Mouse (Mus musculus): ENCODE measurements around the gene Ptpro.
A peak's percentile ranks its signal among the peaks of the same experiment; 100 is the strongest.
"Not testable (repeated sequence)": the region's sequence is repeated elsewhere in the genome, so short reads cannot be mapped to it uniquely, and the experiment has no call there.

Ptpro gene

GRCm38 (mm10) chr6:137457210-137457609 lies 205.1 kb downstream of the Ptpro start:
- no peak for DNase-seq

- no peak for DNase-seq
These were observed 206.0 kb downstream of the Ptpro start for GRCm38 (mm10) chr6:137458136-137458535.

- no peak for DNase-seq
These were observed 211.7 kb downstream of the Ptpro start for GRCm38 (mm10) chr6:137463771-137464170.

- peak; percentile 30 for DNase-seq
These were observed 213.1 kb downstream of the Ptpro start for GRCm38 (mm10) chr6:137465253-137465652.

GRCm38 (mm10) chr6:137466256-137466655 lies 214.1 kb downstream of the Ptpro start:
- DNase-seq = no peak

- no peak for DNase-seq
These were observed 215.6 kb downstream of the Ptpro start for GRCm38 (mm10) chr6:137467696-137468095.

GRCm38 (mm10) chr6:137469541-137469940 lies 217.4 kb downstream of the Ptpro start:
- DNase-seq = no peak

GRCm38 (mm10) chr6:137470901-137471598 lies 218.9 kb downstream of the Ptpro start:
- peak; percentile 93 for DNase-seq

GRCm38 (mm10) chr6:137472129-137472528 lies 220.0 kb downstream of the Ptpro start:
- DNase-seq = no peak

- no peak for DNase-seq
These were observed 221.3 kb downstream of the Ptpro start for GRCm38 (mm10) chr6:137473433-137473832.

- DNase-seq = not testable (repeated sequence)
These were observed 223.6 kb downstream of the Ptpro start for GRCm38 (mm10) chr6:137475695-137476094.

GRCm38 (mm10) chr6:137482891-137483290 lies 230.8 kb downstream of the Ptpro start:
- DNase-seq = no peak

- DNase-seq = no peak
These were observed 235.3 kb downstream of the Ptpro start for GRCm38 (mm10) chr6:137487443-137487842.

- no peak for DNase-seq
These were observed 238.0 kb downstream of the Ptpro start for GRCm38 (mm10) chr6:137490115-137490514.

GRCm38 (mm10) chr6:137491659-137492058 lies 239.5 kb downstream of the Ptpro start:
- no peak for DNase-seq

GRCm38 (mm10) chr6:137492582-137492981 lies 240.5 kb downstream of the Ptpro start:
- DNase-seq = no peak

GRCm38 (mm10) chr6:137493211-137494135 lies 241.4 kb downstream of the Ptpro start:
- DNase-seq = no peak

- no peak for DNase-seq
These were observed 242.0 kb downstream of the Ptpro start for GRCm38 (mm10) chr6:137494136-137494475.

GRCm38 (mm10) chr6:137494801-137495200 lies 242.7 kb downstream of the Ptpro start:
- DNase-seq = no peak

- no peak for DNase-seq
These were observed 243.1 kb downstream of the Ptpro start for GRCm38 (mm10) chr6:137495233-137495632.

GRCm38 (mm10) chr6:137496562-137496961 lies 244.4 kb downstream of the Ptpro start:
- no peak for DNase-seq

- no peak for DNase-seq
These were observed 245.2 kb downstream of the Ptpro start for GRCm38 (mm10) chr6:137497208-137497835.

GRCm38 (mm10) chr6:137498781-137499180 lies 246.7 kb downstream of the Ptpro start:
- DNase-seq = no peak

GRCm38 (mm10) chr6:137503009-137503408 lies 250.9 kb downstream of the Ptpro start:
- DNase-seq = no peak

Data from right cerebral cortex, postnatal 4 days (tissue).